Mouse (Mus musculus): ENCODE measurements around the gene Heatr9.
"Not testable (repeated sequence)": the region's sequence is repeated elsewhere in the genome, so short reads cannot be mapped to it uniquely, and the experiment has no call there.

Gene Heatr9

GRCm38 (mm10) chr11:83522075-83522474, at the start of gene Heatr9:
Gene Heatr9, minus strand, starts transcription at chr11:83522175.
- no peak for DNase-seq (ENCODE audit: low read depth, low spot score)

GRCm38 (mm10) chr11:83570189-83570588, 48.2 kb upstream of the Heatr9 start:
- DNase-seq (ENCODE audit: low read depth, low spot score): no peak

- DNase-seq (ENCODE audit: low read depth, low spot score): no peak
Observed at GRCm38 (mm10) chr11:83569249-83569648, 47.3 kb upstream of the Heatr9 start.

GRCm38 (mm10) chr11:83568786-83569185, 46.8 kb upstream of the Heatr9 start:
- no peak for DNase-seq (ENCODE audit: low read depth, low spot score)

GRCm38 (mm10) chr11:83568061-83568460, 46.1 kb upstream of the Heatr9 start:
- DNase-seq (ENCODE audit: low read depth, low spot score): no peak

GRCm38 (mm10) chr11:83567311-83567710, 45.3 kb upstream of the Heatr9 start:
- DNase-seq (ENCODE audit: low read depth, low spot score): peak; percentile 39

GRCm38 (mm10) chr11:83566617-83567016, 44.6 kb upstream of the Heatr9 start:
- no peak for DNase-seq (ENCODE audit: low read depth, low spot score)

GRCm38 (mm10) chr11:83563754-83564153, 41.8 kb upstream of the Heatr9 start:
- DNase-seq (ENCODE audit: low read depth, low spot score): no peak

- no peak for DNase-seq (ENCODE audit: low read depth, low spot score)
Observed at GRCm38 (mm10) chr11:83562311-83562887, 40.4 kb upstream of the Heatr9 start.

GRCm38 (mm10) chr11:83560405-83560804, 38.4 kb upstream of the Heatr9 start:
- no peak for DNase-seq (ENCODE audit: low read depth, low spot score)

GRCm38 (mm10) chr11:83557074-83557473, 35.1 kb upstream of the Heatr9 start:
- DNase-seq (ENCODE audit: low read depth, low spot score): no peak

GRCm38 (mm10) chr11:83556085-83556781, 34.3 kb upstream of the Heatr9 start:
- DNase-seq (ENCODE audit: low read depth, low spot score): peak; percentile 77

- DNase-seq (ENCODE audit: low read depth, low spot score): no peak
Observed at GRCm38 (mm10) chr11:83551668-83552067, 29.7 kb upstream of the Heatr9 start.

GRCm38 (mm10) chr11:83551037-83551436, 29.1 kb upstream of the Heatr9 start:
- not testable (repeated sequence) for DNase-seq (ENCODE audit: low read depth, low spot score)

GRCm38 (mm10) chr11:83550186-83550632, 28.2 kb upstream of the Heatr9 start:
- DNase-seq (ENCODE audit: low read depth, low spot score): no peak

GRCm38 (mm10) chr11:83544214-83544613, 22.2 kb upstream of the Heatr9 start:
- no peak for DNase-seq (ENCODE audit: low read depth, low spot score)

GRCm38 (mm10) chr11:83541415-83541814, 19.4 kb upstream of the Heatr9 start:
- no peak for DNase-seq (ENCODE audit: low read depth, low spot score)

- DNase-seq (ENCODE audit: low read depth, low spot score): no peak
Observed at GRCm38 (mm10) chr11:83540931-83541330, 19.0 kb upstream of the Heatr9 start.

GRCm38 (mm10) chr11:83538705-83539314, 16.8 kb upstream of the Heatr9 start:
- no peak for DNase-seq (ENCODE audit: low read depth, low spot score)

GRCm38 (mm10) chr11:83536831-83537230, 14.9 kb upstream of the Heatr9 start:
- no peak for DNase-seq (ENCODE audit: low read depth, low spot score)

- DNase-seq (ENCODE audit: low read depth, low spot score): no peak
Observed at GRCm38 (mm10) chr11:83534609-83535423, 12.8 kb upstream of the Heatr9 start.

- no peak for DNase-seq (ENCODE audit: low read depth, low spot score)
Observed at GRCm38 (mm10) chr11:83534143-83534542, 12.2 kb upstream of the Heatr9 start.
